Mouse (Mus musculus) ovary, postnatal 36 days (tissue): ENCODE measurements around the gene Spata16.
"Not testable (repeated sequence)": the region's sequence is repeated elsewhere in the genome, so short reads cannot be mapped to it uniquely, and the experiment has no call there.

ENCODE experiments used
- DNase-seq: peaks from one replicate; pipeline ENCODE4 v3.0.0; 2022; ENCODE audit warnings: low spot score, mixed read lengths

Spata16 gene

GRCm38 (mm10) chr3:26637402-26637801, at the start of gene Spata16:
Gene Spata16, plus strand, starts transcription at chr3:26637620.
- DNase-seq, result no peak

- no peak for DNase-seq
Observed at GRCm38 (mm10) chr3:26604861-26605260, 32.6 kb upstream of the Spata16 start.

- no peak for DNase-seq
Observed at GRCm38 (mm10) chr3:26608531-26608930, 28.9 kb upstream of the Spata16 start.

GRCm38 (mm10) chr3:26639214-26639613, 1.8 kb downstream of the Spata16 start:
- no peak for DNase-seq

GRCm38 (mm10) chr3:26639851-26640250, 2.4 kb downstream of the Spata16 start:
- no peak for DNase-seq

- DNase-seq, result no peak
Observed at GRCm38 (mm10) chr3:26640321-26641075, 3.1 kb downstream of the Spata16 start.

GRCm38 (mm10) chr3:26641351-26642249, 4.2 kb downstream of the Spata16 start:
- no peak for DNase-seq

- DNase-seq, result no peak
Observed at GRCm38 (mm10) chr3:26644136-26644535, 6.7 kb downstream of the Spata16 start.

- no peak for DNase-seq
Observed at GRCm38 (mm10) chr3:26646834-26647233, 9.4 kb downstream of the Spata16 start.

- no peak for DNase-seq
Observed at GRCm38 (mm10) chr3:26685832-26686231, 48.4 kb downstream of the Spata16 start.

- DNase-seq, result not testable (repeated sequence)
Observed at GRCm38 (mm10) chr3:26709492-26709891, 72.1 kb downstream of the Spata16 start.

GRCm38 (mm10) chr3:26727526-26727925, 90.1 kb downstream of the Spata16 start:
- no peak for DNase-seq

- DNase-seq, result no peak
Observed at GRCm38 (mm10) chr3:26750492-26750891, 113.1 kb downstream of the Spata16 start.

GRCm38 (mm10) chr3:26752441-26752840, 115.0 kb downstream of the Spata16 start:
- no peak for DNase-seq

GRCm38 (mm10) chr3:26793334-26794101, 156.1 kb downstream of the Spata16 start:
- no peak for DNase-seq

GRCm38 (mm10) chr3:26795851-26796538, 158.6 kb downstream of the Spata16 start:
- no peak for DNase-seq

- no peak for DNase-seq
Observed at GRCm38 (mm10) chr3:26796954-26797353, 159.5 kb downstream of the Spata16 start.

- no peak for DNase-seq
Observed at GRCm38 (mm10) chr3:26814307-26814706, 176.9 kb downstream of the Spata16 start.

- no peak for DNase-seq
Observed at GRCm38 (mm10) chr3:26815764-26816163, 178.3 kb downstream of the Spata16 start.

- no peak for DNase-seq
Observed at GRCm38 (mm10) chr3:26819398-26819797, 182.0 kb downstream of the Spata16 start.

GRCm38 (mm10) chr3:26826958-26827839, 189.8 kb downstream of the Spata16 start:
- no peak for DNase-seq
